Mouse (Mus musculus): ENCODE results near the gene Fetub. TPM values are rescaled to one million over a fixed set of nuclear protein-coding genes. Genes with fewer than 3 reads are reported as not detected.

Fetub gene
- total and polyA plus RNA-seq, 3 experiments = 0.96 TPM; not detected in 2

DNA sequence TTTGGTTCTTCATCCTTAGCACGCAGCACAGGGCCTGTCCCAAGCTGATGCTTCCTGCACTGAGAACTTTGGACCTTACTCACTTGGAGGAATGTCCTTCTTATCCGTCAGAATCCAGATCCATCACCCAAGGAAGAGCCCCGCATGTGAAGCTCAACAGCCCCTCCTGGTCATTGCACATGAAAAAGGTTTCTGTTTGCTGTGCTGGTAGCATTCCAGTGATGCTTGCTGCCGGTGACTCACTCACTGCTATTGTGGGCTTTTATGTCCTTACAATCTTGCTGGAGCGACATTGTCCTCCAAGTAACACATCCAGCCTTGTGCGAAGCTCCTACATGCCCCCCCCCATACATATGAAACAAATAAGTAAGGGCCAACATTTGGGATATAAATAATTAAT lies 5.2 kb upstream of the Fetub start:
- no peaks in the 10 kb centered on the region for H3K4me1 ChIP-seq (ENCODE audit: control insufficient read depth in 1 of 2, insufficient read depth in 2 of 2, low read length in 2 of 2)

DNA sequence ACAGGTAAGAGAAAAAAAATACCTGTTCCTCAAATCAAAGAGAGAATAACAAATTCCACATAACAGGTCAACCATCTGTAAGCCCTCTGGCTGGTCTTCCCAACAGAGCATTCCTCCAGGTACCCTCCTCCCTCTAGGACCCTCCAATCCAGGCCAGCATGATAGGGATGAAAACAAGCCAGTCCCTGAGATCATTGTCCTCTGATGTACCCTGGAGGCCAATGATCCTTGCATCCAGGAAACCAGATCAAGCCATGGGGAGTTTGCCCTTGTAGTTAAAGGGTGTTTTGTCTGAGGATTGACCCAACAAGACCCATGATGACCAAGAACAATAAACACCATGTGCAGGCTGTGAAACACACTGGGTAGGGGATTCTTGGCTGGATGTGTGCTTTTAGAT lies 3.9 kb upstream of the Fetub start:
- no peak overlapping the region for H3K9ac ChIP-seq (ENCODE audit: control insufficient read depth, low read depth, low read length, poor library complexity, severe bottlenecking)
- no peaks in the 10 kb centered on the region for H3K36me3 ChIP-seq (ENCODE audit: control insufficient read depth in 1 of 2, insufficient read depth in 2 of 2, low read length in 2 of 2)
- H3K79me2 ChIP-seq (ENCODE audit: control insufficient read depth, insufficient read depth, low read length, poor library complexity) = no peaks in the 10 kb centered on the region
- no peak overlapping the region for H3K4me3 ChIP-seq (ENCODE audit: control insufficient read depth in 1 of 2, insufficient read depth in 1 of 2, low read depth in 2 of 2, low read length in 2 of 2)
- H3K9me3 ChIP-seq (replicated peaks; ENCODE audit: insufficient read depth, low read length) = no peaks in the 10 kb centered on the region
- H3K27me3 ChIP-seq (ENCODE audit: control insufficient read depth in 1 of 2, insufficient read depth in 2 of 2, low read length in 2 of 2) = peaks cover 0 to 11% of the 10 kb centered on the region in 2 experiments; a peak in 3 of 4 replicates
- no peak overlapping the region for H3K27ac ChIP-seq (ENCODE audit: control insufficient read depth, low read depth, low read length)
- DNase-seq (ENCODE audit: low read depth, low spot score) = no peak
- no peak for TF ChIP-seq CHD1 (IDR thresholded peaks at IDR 0.05; ENCODE audit: low read depth, low read length)
- TF ChIP-seq POLR2A (IDR thresholded peaks at IDR 0.05; ENCODE audit: control insufficient read depth in 1 of 2, insufficient read depth in 1 of 2, low read depth in 1 of 2, low read length in 2 of 2, poor library complexity in 1 of 2) = no peak
- TF ChIP-seq NRF1 (IDR thresholded peaks at IDR 0.05; ENCODE audit: insufficient read depth, low read depth, low read length, poor library complexity, severe bottlenecking) = no peak
- no peak for TF ChIP-seq SMC3 (IDR thresholded peaks at IDR 0.05; ENCODE audit: low read depth, low read length)
- TF ChIP-seq GATA1 (IDR thresholded peaks at IDR 0.05; ENCODE audit: low read depth, low read length) = no peak
- TF ChIP-seq ZC3H11A (IDR thresholded peaks at IDR 0.05; ENCODE audit: low read depth, low read length) = no peak
- no peak for TF ChIP-seq ZKSCAN1 (IDR thresholded peaks at IDR 0.05; ENCODE audit: low read depth, low read length)
- TF ChIP-seq BHLHE40 (IDR thresholded peaks at IDR 0.05; ENCODE audit: borderline replicate concordance, low read depth, low read length) = no peak
- no peak for TF ChIP-seq ZNF384 (IDR thresholded peaks at IDR 0.05; ENCODE audit: low read depth, low read length)
- no peak for TF ChIP-seq CHD2 (IDR thresholded peaks at IDR 0.05; ENCODE audit: low read length)
- no peaks in the 10 kb centered on the region for H3K4me1 ChIP-seq (ENCODE audit: control insufficient read depth in 1 of 2, insufficient read depth in 2 of 2, low read length in 2 of 2)

More for the DNA sequence above, 5.2 kb upstream of the Fetub start:
- no peaks in the 10 kb centered on the region for H3K36me3 ChIP-seq (ENCODE audit: control insufficient read depth in 1 of 2, insufficient read depth in 2 of 2, low read length in 2 of 2)
- DNase-seq (ENCODE audit: low read depth, low spot score) = no peak
- TF ChIP-seq ZNF384 (IDR thresholded peaks at IDR 0.05; ENCODE audit: low read depth, low read length) (no peak), SIN3A (IDR thresholded peaks at IDR 0.05; ENCODE audit: low read length) (no peak), TBP (IDR thresholded peaks at IDR 0.05; ENCODE audit: low read depth, low read length) (no peak), GABPA (IDR thresholded peaks at IDR 0.05; ENCODE audit: low read depth, low read length) (no peak), MYB (IDR thresholded peaks at IDR 0.05; ENCODE audit: low read depth, low read length) (no peak), HCFC1 (IDR thresholded peaks at IDR 0.05; ENCODE audit: low read depth, low read length) (no peak)
- no peaks in the 10 kb centered on the region for H3K79me2 ChIP-seq (ENCODE audit: control insufficient read depth, insufficient read depth, low read length, poor library complexity)
- H3K27ac ChIP-seq (ENCODE audit: control insufficient read depth, low read depth, low read length) = no peak overlapping the region
- H3K9ac ChIP-seq (ENCODE audit: control insufficient read depth, low read depth, low read length, poor library complexity, severe bottlenecking) = no peak overlapping the region
- no peaks in the 10 kb centered on the region for H3K9me3 ChIP-seq (replicated peaks; ENCODE audit: insufficient read depth, low read length)
- H3K27me3 ChIP-seq (ENCODE audit: control insufficient read depth in 1 of 2, insufficient read depth in 2 of 2, low read length in 2 of 2) = peaks cover 0 to 11% of the 10 kb centered on the region in 2 experiments; a peak in 3 of 4 replicates
- no peak overlapping the region for H3K4me3 ChIP-seq (ENCODE audit: control insufficient read depth in 1 of 2, insufficient read depth in 1 of 2, low read depth in 2 of 2, low read length in 2 of 2)
